Mouse (Mus musculus): Measurements from ENCODE around the gene Gm7102.

GRCm38 (mm10) chr19:61224678-61225525, 48.8 kb upstream of the Gm7102 start:
- TF ChIP-seq CTCF (IDR thresholded peaks at IDR 0.05; ENCODE audit: low read depth, low read length) (no peak), POLR2A (IDR thresholded peaks at IDR 0.05; ENCODE audit: borderline replicate concordance, low read depth, low read length) (no peak)
